Mouse (Mus musculus) olfactory bulb, adult 2 months (tissue): ENCODE data around the gene Stx1b.

Source experiments
- CTCF ChIP-seq: fragments of 200-500 bp; IDR thresholded peaks from 2 replicates; pipeline ENCODE4 v1.5.1; 2012; ENCODE audit warnings: low read depth, mild to moderate bottlenecking, low read length, moderate library complexity; ENCODE audit not compliant: insufficient read depth
- POLR2A ChIP-seq: fragments of 200-500 bp; IDR thresholded peaks from 2 replicates; pipeline ENCODE4 v1.6.1; 2012; ENCODE audit warnings: mild to moderate bottlenecking, low read depth, low read length, moderate library complexity; ENCODE audit not compliant: insufficient read depth

DNA sequence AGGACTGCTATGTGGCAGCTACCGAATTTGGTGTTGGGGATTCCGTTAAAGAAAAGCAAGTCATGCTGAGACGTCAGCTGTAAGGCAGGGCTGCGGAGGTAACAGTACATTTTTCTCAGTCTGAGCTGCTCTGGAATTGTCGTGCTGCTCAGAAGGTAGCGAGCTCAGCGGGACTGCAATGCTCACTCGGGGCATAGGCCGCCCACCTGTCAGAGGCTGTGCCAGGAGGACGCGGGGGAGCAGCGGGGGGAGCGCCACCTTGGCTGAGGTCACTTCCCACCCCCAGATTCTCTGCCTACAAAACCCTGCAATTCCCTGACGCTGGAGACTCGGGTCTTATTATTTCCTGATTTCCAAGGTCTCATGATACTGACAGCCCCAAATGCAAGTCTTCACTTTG lies 16.5 kb upstream of the Stx1b start:
- TF ChIP-seq POLR2A: no peak
- no peak for TF ChIP-seq CTCF
